Mouse (Mus musculus) kidney, postnatal 0 days (tissue): ENCODE measurements at regions not wholly inside any gene's neighbourhood (a gene's known extent, or its start where the extent isn't known, plus 50 kb on each side); places are given as distances from the start of the nearest gene placed in this dataset.

ENCODE experiments used
- ATAC-seq: fragments of 200-750 bp; cut with Nextera tagmentation; replicated peaks from 2 replicates; pipeline ENCODE4 v1.8.0; 2017; ENCODE audit warnings: low read depth, moderate number of reproducible peaks, moderate TSS enrichment, moderate library complexity; ENCODE audit not compliant: low FRiP score
- DNase-seq: peaks from one replicate; pipeline ENCODE4 v3.0.0-alpha.2; 2016; ENCODE audit warnings: low spot score
- H3K27ac ChIP-seq: fragments of 300-500 bp; sonication (generic); 2 replicates; pipeline ENCODE4 v1.5.1; 2014; ENCODE audit warnings: mild to moderate bottlenecking
- H3K27me3 ChIP-seq: fragments of 300-500 bp; sonication (generic); 2 replicates; pipeline ENCODE4 v1.6.1; 2014; ENCODE audit warnings: low read length, mixed read lengths; ENCODE audit not compliant: insufficient read depth
- H3K36me3 ChIP-seq: fragments of 300-500 bp; sonication (generic); 2 replicates; pipeline ENCODE4 v1.6.1; 2014; ENCODE audit warnings: low read length, mixed read lengths; ENCODE audit not compliant: insufficient read depth
- H3K4me1 ChIP-seq: fragments of 300-500 bp; sonication (generic); replicated peaks from 2 replicates; pipeline ENCODE4 v1.6.1; 2014; ENCODE audit warnings: antibody characterized with exemption, low read length, mixed read lengths; ENCODE audit not compliant: insufficient read depth
- H3K4me2 ChIP-seq: fragments of 300-500 bp; sonication (generic); 2 replicates; pipeline ENCODE4 v1.6.1; 2014; ENCODE audit warnings: mild to moderate bottlenecking, low read length, moderate library complexity, mixed read lengths
- H3K4me3 ChIP-seq: fragments of 300-500 bp; sonication (generic); replicated peaks from 2 replicates; pipeline ENCODE4 v1.5.1; 2014; ENCODE audit warnings: low read depth, low read length
- H3K9ac ChIP-seq: fragments of 300-500 bp; sonication (generic); 2 replicates; pipeline ENCODE4 v1.6.1; 2014; ENCODE audit warnings: low read depth, low read length
- H3K9me3 ChIP-seq: fragments of 300-500 bp; sonication (generic); replicated peaks from 2 replicates; pipeline ENCODE4 v1.6.1; 2016; ENCODE audit warnings: low read length, inconsistent platforms, mixed read lengths
- CTCF ChIP-seq: IDR thresholded peaks from 2 replicates; pipeline ENCODE4 v1.5.1; 2016; ENCODE audit warnings: antibody characterized with exemption, low read depth, mild to moderate bottlenecking, moderate library complexity
- WGBS: fragments of 180-500 bp; shearing (Covaris S2); extraction: QIAGEN DNeasy Blood & Tissue Kit; methylation state at CpG from one replicate; pipeline ENCODE4 v1.1.7; 2014; 5-methylcytosine and 5-hydroxymethylcytosine counted together

DNA sequence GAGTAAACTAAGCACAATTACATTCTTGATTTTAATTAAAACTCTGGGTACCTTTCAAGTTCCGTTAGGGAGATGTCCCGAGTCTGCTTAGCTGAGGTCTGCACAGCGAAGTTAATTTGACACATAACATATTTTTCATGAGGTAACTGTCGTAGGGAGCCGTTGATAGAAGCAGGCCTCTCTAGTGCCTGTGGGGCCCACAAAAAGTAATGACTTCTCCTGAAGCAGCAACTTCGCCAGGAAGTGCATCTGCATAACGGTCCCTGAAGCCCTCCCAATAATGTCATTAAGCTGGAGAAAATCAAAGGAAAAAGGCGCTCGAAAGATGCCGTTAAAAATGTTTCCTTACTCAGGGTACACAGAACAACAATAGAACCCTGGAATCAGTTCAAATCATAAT, 410.7 kb upstream of the Tmpo start:
- no peaks in the 10 kb centered on the region for H3K27me3 ChIP-seq
- ATAC-seq: no peak
- H3K4me1 ChIP-seq: no peaks in the 10 kb centered on the region; the same call in 1 of the 2 replicates
- H3K27ac ChIP-seq: no peak overlapping the region
- H3K9ac ChIP-seq: no peak overlapping the region
- no peaks in the 10 kb centered on the region for H3K9me3 ChIP-seq
- H3K36me3 ChIP-seq: no peaks in the 10 kb centered on the region
- TF ChIP-seq CTCF: no peak
- no peak for DNase-seq
- no peak overlapping the region for H3K4me3 ChIP-seq
- H3K4me2 ChIP-seq: no peak overlapping the region
- 37% methylated on average over 10 of the region's 10 CpGs for WGBS

DNA sequence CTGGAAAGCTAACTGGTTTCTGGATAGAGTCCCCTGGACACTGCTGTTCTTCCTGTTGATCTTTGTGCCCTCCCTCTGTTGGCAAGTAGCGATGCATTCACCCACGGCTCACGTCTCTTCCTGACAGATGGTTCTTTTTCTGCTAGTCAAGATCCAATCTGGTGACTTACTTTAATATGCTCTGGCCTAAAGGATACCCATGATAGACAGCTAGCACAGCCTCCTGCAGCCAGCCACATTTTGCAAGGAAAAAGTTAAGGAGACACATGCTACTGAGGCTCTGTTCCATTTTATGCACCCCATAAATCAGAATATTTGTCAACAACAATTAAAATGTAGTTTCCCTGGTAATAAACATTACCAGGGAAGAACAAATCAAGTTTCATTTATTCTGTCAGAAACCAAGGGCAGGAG, 410.3 kb upstream of the Tmpo start:
- Histone ChIP-seq H3K27ac (no peak overlapping the region), H3K4me3 (no peak overlapping the region), H3K4me1 (no peaks in the 10 kb centered on the region; the same call in 1 of the 2 replicates), H3K4me2 (no peak overlapping the region), H3K27me3 (no peaks in the 10 kb centered on the region), H3K9me3 (no peaks in the 10 kb centered on the region), H3K36me3 (no peaks in the 10 kb centered on the region), H3K9ac (no peak overlapping the region)
- DNase-seq: peak; percentile 36
- TF ChIP-seq CTCF: no peak
- 26% methylated on average over 3 of the region's 3 CpGs for WGBS
- ATAC-seq: no peak

DNA sequence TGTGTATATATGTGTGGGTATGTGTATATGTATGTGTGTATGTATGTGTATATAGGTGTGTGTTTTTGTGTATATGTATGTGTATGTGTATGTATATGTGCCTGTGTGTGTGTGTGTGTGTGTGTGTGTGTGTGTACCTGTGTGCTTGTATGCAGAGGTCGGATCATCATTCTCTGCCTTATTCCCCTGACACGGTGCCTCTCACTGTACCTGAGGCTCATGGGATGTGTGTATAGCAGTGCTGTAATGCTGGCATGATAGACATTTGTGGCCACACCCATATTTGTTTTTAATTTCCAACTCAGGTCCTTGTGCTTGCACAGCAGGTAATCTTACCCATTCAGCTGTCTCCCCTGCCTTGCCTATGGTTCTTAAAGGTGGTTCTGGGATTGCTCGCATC, 402.1 kb upstream of the Tmpo start:
- H3K4me2 ChIP-seq: no peak overlapping the region
- no peaks in the 10 kb centered on the region for H3K27me3 ChIP-seq
- H3K27ac ChIP-seq: no peak overlapping the region
- ATAC-seq (no peak), DNase-seq (no peak)
- WGBS: 93% methylated on average over 3 of the region's 3 CpGs
- no peak overlapping the region for H3K9ac ChIP-seq
- no peaks in the 10 kb centered on the region for H3K36me3 ChIP-seq
- TF ChIP-seq CTCF: no peak
- H3K4me1 ChIP-seq: no peaks in the 10 kb centered on the region
- H3K9me3 ChIP-seq: no peaks in the 10 kb centered on the region
- no peak overlapping the region for H3K4me3 ChIP-seq

DNA sequence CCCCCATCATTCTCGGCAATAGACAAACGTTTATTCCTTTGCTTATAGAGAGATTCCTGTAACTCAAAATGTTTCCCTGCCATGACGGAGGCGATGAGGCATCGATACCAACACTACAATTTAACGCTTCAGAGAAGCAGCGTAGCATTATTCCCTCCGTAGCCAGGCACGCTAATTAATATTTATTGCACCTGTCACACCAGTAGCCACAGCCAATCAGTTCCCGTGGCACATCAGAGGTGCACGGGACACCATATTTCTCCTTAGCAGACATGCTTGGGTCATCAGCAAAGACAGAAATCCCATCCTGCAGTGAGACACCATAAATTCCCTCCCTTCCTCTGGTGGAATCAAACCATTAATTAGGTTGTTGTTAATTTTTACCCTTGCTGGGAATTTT, 399.8 kb upstream of the Tmpo start:
- no peaks in the 10 kb centered on the region for H3K36me3 ChIP-seq
- TF ChIP-seq CTCF: no peak
- 31% methylated on average over 11 of the region's 11 CpGs for WGBS

DNA sequence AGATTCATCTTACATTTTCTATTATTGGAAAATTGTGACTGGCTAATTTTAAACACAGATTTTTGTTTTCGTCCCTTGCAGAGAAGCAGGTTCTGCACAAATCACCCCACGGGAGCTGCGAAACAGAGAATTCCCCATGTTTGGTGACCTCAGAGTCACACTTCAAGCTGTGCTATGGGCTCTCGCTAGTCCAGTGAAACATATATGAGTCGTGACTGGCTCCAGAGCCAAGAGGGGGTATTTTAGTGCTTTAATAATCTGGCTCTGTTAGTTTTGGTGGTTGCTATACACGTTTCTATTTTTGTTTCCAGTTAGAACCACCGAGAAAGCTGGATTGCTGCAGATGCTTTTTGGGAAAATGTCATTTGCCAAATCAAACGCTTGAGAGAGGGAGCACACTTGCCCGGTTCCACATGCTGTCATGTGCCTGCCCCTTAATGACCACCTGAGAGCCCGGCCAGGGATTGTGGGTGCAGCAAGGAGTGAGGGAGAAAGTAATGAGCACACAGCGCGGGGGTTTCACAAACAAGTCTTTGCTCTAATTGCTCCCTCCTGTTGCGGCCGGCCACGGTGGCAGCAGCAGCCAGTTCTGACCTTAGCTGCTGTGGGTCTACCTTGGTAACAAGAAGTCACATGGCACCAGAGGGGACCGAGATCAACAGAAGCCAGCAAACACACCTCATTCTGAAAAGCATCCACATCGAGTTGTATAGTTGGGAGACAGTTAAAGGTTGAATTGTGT, 394.4 kb upstream of the Tmpo start:
- no peak for ATAC-seq
- Histone ChIP-seq H3K9me3 (no peaks in the 10 kb centered on the region), H3K4me3 (no peak overlapping the region), H3K36me3 (no peaks in the 10 kb centered on the region), H3K27me3 (no peaks in the 10 kb centered on the region), H3K9ac (no peak overlapping the region), H3K27ac (no peak overlapping the region), H3K4me1 (no peaks in the 10 kb centered on the region; the same call in 1 of the 2 replicates), H3K4me2 (no peak overlapping the region)
- no peak for TF ChIP-seq CTCF
- DNase-seq: no peak
- WGBS: 62% methylated on average over 17 of the region's 17 CpGs

More for the DNA sequence above, 399.8 kb upstream of the Tmpo start:
- no peak; the same call in 1 of the 2 replicates for ATAC-seq
- H3K4me3 ChIP-seq: no peak overlapping the region
- peak; percentile 29 for DNase-seq
- no peaks in the 10 kb centered on the region for H3K9me3 ChIP-seq
- no peaks in the 10 kb centered on the region for H3K4me1 ChIP-seq
- no peak overlapping the region for H3K9ac ChIP-seq
- no peaks in the 10 kb centered on the region for H3K27me3 ChIP-seq
- no peak overlapping the region for H3K27ac ChIP-seq
- H3K4me2 ChIP-seq: peak overlapping the region; percentile 34

DNA sequence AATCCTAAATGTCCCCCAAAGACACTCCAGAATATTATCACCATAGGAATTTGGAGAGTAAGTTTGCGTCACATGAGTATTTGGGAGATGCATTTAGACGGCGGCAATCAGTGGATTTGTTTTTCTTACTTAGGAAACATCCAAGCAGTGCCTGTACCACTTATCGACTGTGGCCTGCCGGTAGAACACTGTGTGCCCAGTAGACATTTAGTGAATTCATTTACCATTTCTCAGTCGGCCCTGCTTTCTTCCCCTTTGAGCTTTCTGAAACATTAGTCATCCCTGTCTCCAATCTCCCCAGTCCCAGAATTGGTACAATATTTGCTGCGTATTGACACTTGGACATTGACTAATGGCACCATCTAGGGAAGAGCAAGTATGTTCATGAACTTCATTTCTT, 391.7 kb upstream of the Tmpo start:
- 68% methylated on average over 7 of the region's 7 CpGs for WGBS
- no peak for ATAC-seq
- no peak for TF ChIP-seq CTCF

More for the DNA sequence above, 391.7 kb upstream of the Tmpo start:
- no peaks in the 10 kb centered on the region for H3K9me3 ChIP-seq
- no peaks in the 10 kb centered on the region for H3K36me3 ChIP-seq
- no peak overlapping the region for H3K27ac ChIP-seq
- H3K4me2 ChIP-seq: no peak overlapping the region
- DNase-seq: no peak
- H3K9ac ChIP-seq: no peak overlapping the region
- no peak overlapping the region for H3K4me3 ChIP-seq
- no peaks in the 10 kb centered on the region; the same call in 1 of the 2 replicates for H3K4me1 ChIP-seq
- H3K27me3 ChIP-seq: no peaks in the 10 kb centered on the region
